Mouse (Mus musculus) urinary bladder, postnatal 14 days (tissue): ENCODE measurements at regions not wholly inside any gene's neighbourhood (a gene's known extent, or its start where the extent isn't known, plus 50 kb on each side); places are given as distances from the start of the nearest gene placed in this dataset.

Experiments
- DNase-seq: peaks from one replicate; pipeline ENCODE4 v3.0.0; 2021; ENCODE audit warnings: low spot score

GRCm38 (mm10) chr1:73214305-73214946 is 198.7 kb upstream of the Tnp1 start:
- no peak for DNase-seq

GRCm38 (mm10) chr1:73207421-73207820 is 191.7 kb upstream of the Tnp1 start:
- DNase-seq = no peak

- DNase-seq = no peak
Observed at GRCm38 (mm10) chr1:73205788-73206187, 190.1 kb upstream of the Tnp1 start.

DNA sequence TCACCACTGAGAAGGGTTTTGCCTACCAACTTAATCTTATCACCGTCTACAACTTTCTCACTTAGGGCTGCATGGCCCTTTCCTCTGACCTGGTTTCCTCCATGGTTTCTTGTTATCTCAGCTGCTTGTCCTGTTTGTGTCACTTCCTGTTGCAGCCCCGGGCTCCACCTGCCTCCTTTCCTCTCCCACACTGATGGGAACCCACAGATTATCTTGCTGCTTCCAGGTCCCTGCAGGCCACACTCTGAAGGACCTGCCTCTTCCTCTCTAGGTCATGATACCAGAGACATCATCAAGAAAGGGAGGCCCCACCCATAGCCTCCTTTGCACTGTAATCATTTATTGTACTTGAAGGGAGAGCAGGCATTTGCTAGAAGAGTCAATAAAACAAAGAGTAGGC is 184.4 kb upstream of the Tnp1 start:
- DNase-seq = no peak

GRCm38 (mm10) chr1:73190832-73191231 is 175.1 kb upstream of the Tnp1 start:
- DNase-seq = no peak

DNA sequence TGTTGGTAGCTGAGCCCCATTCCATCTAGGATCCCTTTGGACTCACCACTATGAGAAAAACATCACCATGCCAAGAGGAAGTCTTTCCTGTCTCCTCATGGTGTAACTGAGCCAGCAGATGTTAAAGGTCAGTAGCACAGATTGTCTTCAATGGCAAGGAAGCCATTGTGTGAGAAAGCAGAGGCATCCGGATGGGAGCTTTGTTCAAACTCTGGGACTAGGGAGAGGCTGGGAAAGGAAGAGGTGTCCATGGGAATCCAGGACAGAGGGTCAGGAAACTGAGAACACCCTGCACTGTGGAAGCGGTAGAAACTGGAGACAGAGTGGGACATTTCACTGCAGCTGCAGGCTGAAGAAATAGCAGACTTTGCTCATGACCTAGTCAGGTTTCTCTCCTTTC is 173.1 kb upstream of the Tnp1 start:
- DNase-seq = no peak

DNA sequence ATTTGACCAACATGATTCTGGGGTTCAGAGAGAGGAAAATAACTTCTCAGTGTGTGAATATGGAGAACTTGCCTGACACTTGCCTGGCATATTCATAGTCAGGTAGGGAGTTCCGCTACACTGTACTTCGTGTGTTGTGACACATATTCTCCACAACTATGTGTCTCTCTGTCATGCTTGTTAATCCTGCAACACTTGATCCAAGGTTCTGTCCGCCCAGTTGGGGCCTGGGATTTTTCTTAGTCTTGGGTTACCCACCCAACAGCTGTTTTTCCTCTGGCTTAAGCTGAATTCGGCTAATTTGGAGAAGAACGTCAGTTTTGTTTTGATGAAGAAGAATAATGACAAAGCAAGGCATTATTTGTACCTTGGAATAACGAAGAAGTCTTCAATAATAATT is 168.8 kb upstream of the Tnp1 start:
- DNase-seq = peak; percentile 11

GRCm38 (mm10) chr1:73178810-73179209 is 163.1 kb upstream of the Tnp1 start:
- DNase-seq = no peak

- no peak for DNase-seq
Observed at GRCm38 (mm10) chr1:73177076-73177475, 161.4 kb upstream of the Tnp1 start.

GRCm38 (mm10) chr1:73170668-73171008 is 154.9 kb upstream of the Tnp1 start:
- DNase-seq = no peak

DNA sequence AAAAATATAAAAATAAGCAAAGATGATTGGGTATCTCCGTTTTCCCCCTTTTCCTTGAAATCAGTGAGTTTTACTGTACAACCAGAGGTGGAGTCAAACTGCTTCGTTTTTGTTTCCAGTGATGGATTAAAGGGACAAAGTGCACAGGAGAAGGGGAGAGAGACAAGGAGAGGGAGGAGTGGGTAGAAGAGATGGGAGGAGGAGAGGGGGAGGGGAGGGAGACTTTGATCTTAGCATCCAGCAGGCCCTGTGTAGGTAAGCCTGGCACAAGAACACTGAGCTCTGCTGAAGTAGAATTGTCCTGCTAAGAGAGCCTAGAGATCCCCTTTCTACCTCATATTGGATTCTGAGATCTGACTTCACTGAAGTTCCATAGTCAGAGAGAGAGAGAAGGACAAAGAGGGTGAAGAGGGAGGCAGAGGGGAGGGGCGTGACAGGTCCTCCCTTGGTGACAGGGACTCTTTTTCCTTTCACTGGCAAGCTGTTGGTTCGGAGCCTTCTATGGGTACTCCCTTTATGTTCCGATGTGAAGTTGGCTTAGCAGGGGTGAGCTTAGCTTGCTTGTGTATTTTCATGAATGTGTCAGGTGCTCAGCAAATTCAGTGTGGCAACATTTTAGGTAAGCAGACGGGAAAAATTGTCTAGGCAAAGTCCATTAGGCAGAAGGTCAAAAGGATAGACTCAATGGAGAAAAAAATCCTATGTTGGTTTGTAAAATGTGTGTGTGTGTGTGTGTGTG is 154.4 kb upstream of the Tnp1 start:
- no peak for DNase-seq

DNA sequence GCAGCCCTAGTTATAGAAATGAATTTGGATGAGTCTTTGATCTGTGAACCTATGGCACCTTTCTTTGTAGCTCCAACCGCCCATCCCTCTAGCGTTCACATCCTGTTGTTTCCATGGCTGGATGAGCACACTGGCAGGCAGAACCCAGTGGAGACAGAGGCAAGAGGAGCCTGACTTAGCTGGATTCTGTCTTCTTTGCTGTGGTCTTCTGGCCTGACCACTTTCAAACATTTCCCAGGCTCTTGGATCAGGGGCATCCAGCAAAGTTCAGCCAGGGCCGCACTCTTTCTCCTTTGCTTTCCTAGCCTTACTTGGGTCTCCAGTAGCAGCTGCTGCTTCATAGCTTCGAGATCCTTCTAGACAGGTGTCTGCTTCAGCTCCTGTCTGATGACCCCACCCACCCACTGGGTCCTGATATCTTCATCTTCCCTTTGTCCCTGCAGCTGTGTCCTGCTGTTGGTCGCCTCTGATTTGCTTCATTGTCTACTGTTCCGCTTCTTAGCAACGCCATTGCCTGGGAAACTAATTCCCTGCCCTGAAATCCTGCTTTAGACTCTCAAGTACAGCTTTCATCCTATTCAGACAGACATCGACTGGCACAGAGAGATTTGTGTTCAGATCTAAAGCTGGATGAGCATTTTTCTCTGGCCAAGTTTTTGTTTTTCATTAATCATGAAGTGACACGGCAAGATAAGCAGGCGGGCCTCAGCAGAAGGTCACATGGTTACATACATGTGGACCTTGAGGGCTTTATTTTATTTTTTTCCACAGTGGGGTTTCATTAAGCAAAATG is 153.6 kb upstream of the Tnp1 start:
- DNase-seq = no peak

- no peak for DNase-seq
Observed at GRCm38 (mm10) chr1:73160199-73160598, 144.5 kb upstream of the Tnp1 start.

- no peak for DNase-seq
Observed at GRCm38 (mm10) chr1:73159405-73159976, 143.8 kb upstream of the Tnp1 start.

DNA sequence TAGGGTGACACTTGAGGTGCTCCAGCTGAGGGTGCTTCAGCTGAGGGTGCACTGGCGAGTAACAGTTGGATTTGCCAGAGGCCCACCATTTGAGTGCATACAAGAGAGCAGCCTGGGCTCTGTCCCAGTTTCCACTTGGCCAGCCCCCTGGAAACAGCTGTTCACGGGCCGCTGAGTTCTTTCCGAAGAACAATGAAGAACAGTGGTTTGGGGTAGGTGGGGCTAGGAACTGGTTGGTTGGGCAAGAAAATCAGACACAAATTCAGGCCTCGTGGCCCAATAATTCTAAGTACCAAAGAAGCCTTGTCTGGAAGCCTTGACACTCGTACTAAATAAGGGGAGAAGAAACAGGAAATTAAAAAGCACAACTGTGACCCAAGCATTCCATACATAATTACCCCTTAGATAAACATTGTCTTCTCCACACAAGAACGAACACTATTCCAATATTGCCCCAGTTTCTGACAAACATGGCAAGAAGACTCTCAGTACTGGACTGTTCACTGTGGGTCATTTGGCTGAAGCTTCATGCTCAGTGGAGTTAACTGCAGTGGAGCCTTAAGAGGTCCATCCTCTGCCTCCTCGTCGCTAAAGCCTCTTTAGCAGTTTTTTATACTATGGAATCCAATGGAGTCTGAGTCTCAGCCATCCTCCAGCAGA is 137.9 kb upstream of the Tnp1 start:
- DNase-seq = no peak

DNA sequence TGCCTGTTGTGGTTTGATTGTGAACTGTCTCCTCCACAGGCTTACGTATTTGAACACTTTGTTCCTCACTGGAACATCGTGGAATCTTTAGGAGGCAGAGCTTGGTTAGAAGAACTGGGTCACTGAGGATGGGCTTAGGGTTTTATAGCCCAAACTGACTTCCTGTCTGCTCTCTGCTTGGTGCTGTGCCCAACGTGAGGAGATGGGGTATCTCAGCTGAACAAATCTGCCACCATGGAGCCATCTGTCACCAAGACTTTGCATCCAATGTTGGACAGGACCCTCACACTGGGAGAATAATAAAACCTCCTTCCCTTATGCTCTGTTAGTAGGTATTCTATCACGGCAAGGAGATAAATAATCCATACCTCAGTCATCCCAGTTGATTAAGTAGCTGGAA is 134.2 kb upstream of the Tnp1 start:
- DNase-seq = no peak

GRCm38 (mm10) chr1:73142845-73143244 is 127.1 kb upstream of the Tnp1 start:
- DNase-seq = no peak

GRCm38 (mm10) chr1:73140557-73141345 is 125.0 kb upstream of the Tnp1 start:
- no peak for DNase-seq

- DNase-seq = no peak
Observed at GRCm38 (mm10) chr1:73130215-73130861, 114.6 kb upstream of the Tnp1 start.

- DNase-seq = no peak
Observed at GRCm38 (mm10) chr1:73123012-73123411, 107.3 kb upstream of the Tnp1 start.

- DNase-seq = peak; percentile 19
Observed at GRCm38 (mm10) chr1:73118661-73119060, 103.0 kb upstream of the Tnp1 start.
